Mouse (Mus musculus) cerebellum, adult 8-10 months (tissue): ENCODE measurements around the gene Als2cr12.
A peak's percentile ranks its signal among the peaks of the same experiment; 100 is the strongest.
"Not testable (repeated sequence)": the region's sequence is repeated elsewhere in the genome, so short reads cannot be mapped to it uniquely, and the experiment has no call there.

Source experiments
- DNase-seq: peaks from one replicate; pipeline ENCODE4 v3.0.0; 2022

Gene Als2cr12

GRCm38 (mm10) chr1:58717589-58718270 is 21.9 kb upstream of the Als2cr12 start:
- DNase-seq, result no peak

- DNase-seq, result no peak
Observed at GRCm38 (mm10) chr1:58716883-58717220, 21.1 kb upstream of the Als2cr12 start.

- no peak for DNase-seq
Observed at GRCm38 (mm10) chr1:58716162-58716882, 20.5 kb upstream of the Als2cr12 start.

GRCm38 (mm10) chr1:58715536-58715935 is 19.7 kb upstream of the Als2cr12 start:
- no peak for DNase-seq

- no peak for DNase-seq
Observed at GRCm38 (mm10) chr1:58714361-58714760, 18.6 kb upstream of the Als2cr12 start.

GRCm38 (mm10) chr1:58713893-58714231 is 18.1 kb upstream of the Als2cr12 start:
- DNase-seq, result peak; percentile 71

- DNase-seq, result peak; percentile 55
Observed at GRCm38 (mm10) chr1:58713081-58713892, 17.5 kb upstream of the Als2cr12 start.

- DNase-seq, result peak; percentile 30
Observed at GRCm38 (mm10) chr1:58712076-58713061, 16.6 kb upstream of the Als2cr12 start.

GRCm38 (mm10) chr1:58711365-58712016 is 15.7 kb upstream of the Als2cr12 start, which contains the start of gene Cflar:
Cflar (plus strand) TSS chr1:58711508.
- peak; percentile 57 for DNase-seq

GRCm38 (mm10) chr1:58710711-58711364 is 15.0 kb upstream of the Als2cr12 start:
- DNase-seq, result no peak

- not testable (repeated sequence) for DNase-seq
Observed at GRCm38 (mm10) chr1:58710043-58710442, 14.3 kb upstream of the Als2cr12 start.

- not testable (repeated sequence) for DNase-seq
Observed at GRCm38 (mm10) chr1:58700580-58701162, 4.9 kb upstream of the Als2cr12 start.

- DNase-seq, result no peak
Observed at GRCm38 (mm10) chr1:58699988-58700387, 4.2 kb upstream of the Als2cr12 start.

- DNase-seq, result no peak
Observed at GRCm38 (mm10) chr1:58698781-58699180, 3.0 kb upstream of the Als2cr12 start.

- peak; percentile 18 for DNase-seq
Observed at GRCm38 (mm10) chr1:58697607-58698006, 1.8 kb upstream of the Als2cr12 start.

- DNase-seq, result no peak
Observed at GRCm38 (mm10) chr1:58693696-58694095, 2.1 kb downstream of the Als2cr12 start.

- not testable (repeated sequence) for DNase-seq
Observed at GRCm38 (mm10) chr1:58691718-58692117, 4.1 kb downstream of the Als2cr12 start.

- not testable (repeated sequence) for DNase-seq
Observed at GRCm38 (mm10) chr1:58690834-58691488, 4.8 kb downstream of the Als2cr12 start.

GRCm38 (mm10) chr1:58690006-58690744 is 5.6 kb downstream of the Als2cr12 start:
- no peak for DNase-seq

- no peak for DNase-seq
Observed at GRCm38 (mm10) chr1:58689426-58689825, 6.4 kb downstream of the Als2cr12 start.
